Mouse (Mus musculus): ENCODE data around the gene Ptpn20. TPM values are rescaled to one million over a fixed set of nuclear protein-coding genes. Genes with fewer than 3 reads are reported as not detected.
A peak's percentile ranks its signal among the peaks of the same experiment; 100 is the strongest.

Gene Ptpn20
- total RNA-seq, 2 experiments from 2014 or later, result 0.10 TPM; not detected in 1

DNA sequence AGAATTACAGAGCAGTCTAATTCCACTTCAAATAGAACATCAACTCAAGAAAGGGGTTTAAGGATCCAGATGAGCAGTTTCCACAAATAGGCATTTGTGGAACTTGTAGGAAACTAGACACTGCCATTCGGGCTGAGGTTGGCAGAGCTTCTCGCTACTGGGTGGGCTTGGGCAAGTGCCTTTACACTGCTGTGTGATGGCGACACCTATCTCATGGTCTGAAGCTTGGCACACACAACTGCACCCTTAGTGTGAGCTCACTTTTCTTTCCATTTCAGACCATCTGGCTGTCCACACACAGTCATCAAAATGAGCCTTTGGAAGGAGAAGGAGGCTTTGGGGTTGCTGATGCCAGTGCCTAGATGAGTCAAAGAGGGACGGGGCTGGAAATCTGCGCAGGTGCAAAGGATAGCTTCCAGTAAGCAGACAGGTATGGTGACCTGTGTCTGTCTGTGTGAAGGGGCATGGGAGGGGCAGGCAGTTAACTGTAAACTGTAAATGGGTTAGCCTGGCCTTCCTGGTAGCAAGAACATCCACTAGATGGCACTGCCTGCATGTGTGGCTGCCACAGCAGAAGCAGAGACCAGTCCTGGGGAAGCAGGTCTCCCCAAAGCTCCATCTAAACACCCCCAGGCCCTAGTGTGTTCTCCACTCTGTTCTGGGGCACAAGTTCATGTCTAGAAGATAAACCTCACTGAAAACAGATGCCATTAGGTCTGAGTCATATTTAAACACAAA lies 84.5 kb downstream of the Ptpn20 start:
- peak; percentile 35 to 49 for DNase-seq (ENCODE audit: low spot score in 2 of 2)

GRCm38 (mm10) chr14:33677996-33678395 lies 89.0 kb downstream of the Ptpn20 start:
- no peak for DNase-seq (ENCODE audit: low spot score in 2 of 2)

DNA sequence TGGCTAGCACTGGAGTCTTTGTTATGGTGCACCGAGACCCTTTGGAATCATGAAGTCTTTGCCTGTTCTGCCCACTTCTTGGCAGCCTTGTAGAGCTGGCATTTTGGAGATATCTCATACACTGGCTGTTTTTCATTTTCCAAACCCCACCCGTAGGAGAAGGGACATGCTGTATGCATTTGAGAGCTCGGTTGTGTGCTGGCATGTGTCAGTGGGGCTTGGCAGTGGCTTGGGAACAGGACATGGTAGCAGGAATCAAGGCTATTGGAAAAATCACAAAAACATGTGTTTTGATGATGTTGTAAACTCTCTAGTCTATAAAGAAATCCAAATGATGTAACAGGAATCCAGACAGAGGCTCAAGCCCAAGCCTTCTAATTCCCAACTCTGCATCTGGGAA lies 89.7 kb downstream of the Ptpn20 start:
- DNase-seq (ENCODE audit: low spot score in 2 of 2), result no peak

GRCm38 (mm10) chr14:33680621-33681020 lies 91.6 kb downstream of the Ptpn20 start:
- DNase-seq (ENCODE audit: low spot score in 2 of 2), result no peak

- no peak for DNase-seq (ENCODE audit: low spot score in 2 of 2)
These were observed 93.8 kb downstream of the Ptpn20 start for GRCm38 (mm10) chr14:33682768-33683167.

DNA sequence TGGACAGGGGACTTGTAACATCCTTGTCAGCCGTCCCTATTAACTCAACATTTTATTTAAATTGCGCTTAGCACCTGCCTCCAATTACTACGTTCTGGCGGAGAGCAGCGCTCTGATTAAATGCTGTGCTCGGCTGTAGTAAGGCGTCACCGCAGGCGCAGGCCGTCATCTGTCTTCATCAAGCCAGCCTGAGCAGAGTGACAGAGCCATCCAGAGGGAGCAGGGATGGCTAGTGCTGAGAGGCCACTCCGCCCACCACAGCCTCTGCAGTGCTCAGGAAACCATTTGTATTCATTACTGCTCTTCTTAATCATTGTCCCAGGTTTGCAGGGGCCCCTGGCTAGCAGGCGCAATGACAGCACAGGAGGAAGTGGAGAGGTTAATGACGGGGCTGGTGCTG lies 94.7 kb downstream of the Ptpn20 start:
- DNase-seq (ENCODE audit: low spot score in 2 of 2), result no peak

GRCm38 (mm10) chr14:33687444-33688028 lies 98.5 kb downstream of the Ptpn20 start:
- no peak for DNase-seq (ENCODE audit: low spot score in 2 of 2)

GRCm38 (mm10) chr14:33689044-33689443 lies 100.0 kb downstream of the Ptpn20 start:
- DNase-seq (ENCODE audit: low spot score in 2 of 2), result no peak

Other genes with a start within 250 kb of the Ptpn20 start
- 10 to 100 TPM; 17.3 to 21.8 TPM for gene Mapk8, start 142.0 kb upstream of the Ptpn20 start, total RNA-seq (2021)
- gene Frmpd2, start 117.5 kb upstream of the Ptpn20 start, total RNA-seq (2021), result not detected

Data from adrenal gland, adult 18-20 months (tissue).